Mouse (Mus musculus): Measurements from ENCODE around the gene Dbi.

Gene Dbi

DNA sequence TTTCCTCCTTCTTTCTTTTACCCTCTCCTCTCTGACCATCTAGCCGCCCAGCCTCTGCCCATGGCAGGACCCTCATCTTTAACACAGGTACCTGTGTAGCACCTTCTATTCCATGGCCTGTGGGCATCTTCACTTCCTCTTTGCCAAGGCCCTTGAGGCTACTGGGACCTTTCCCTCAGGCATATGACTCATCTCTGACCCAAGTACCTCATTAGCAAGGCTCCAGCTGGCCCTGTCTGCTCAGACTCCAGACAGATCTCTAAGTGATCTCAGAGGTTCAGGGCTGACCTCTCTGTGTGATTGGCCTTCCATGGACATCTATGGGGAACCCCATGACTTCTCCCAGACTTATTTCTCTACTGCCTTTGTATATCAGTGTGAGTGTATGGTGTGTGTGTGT is 40.2 kb downstream of the Dbi start:
- no peak for DNase-seq

DNA sequence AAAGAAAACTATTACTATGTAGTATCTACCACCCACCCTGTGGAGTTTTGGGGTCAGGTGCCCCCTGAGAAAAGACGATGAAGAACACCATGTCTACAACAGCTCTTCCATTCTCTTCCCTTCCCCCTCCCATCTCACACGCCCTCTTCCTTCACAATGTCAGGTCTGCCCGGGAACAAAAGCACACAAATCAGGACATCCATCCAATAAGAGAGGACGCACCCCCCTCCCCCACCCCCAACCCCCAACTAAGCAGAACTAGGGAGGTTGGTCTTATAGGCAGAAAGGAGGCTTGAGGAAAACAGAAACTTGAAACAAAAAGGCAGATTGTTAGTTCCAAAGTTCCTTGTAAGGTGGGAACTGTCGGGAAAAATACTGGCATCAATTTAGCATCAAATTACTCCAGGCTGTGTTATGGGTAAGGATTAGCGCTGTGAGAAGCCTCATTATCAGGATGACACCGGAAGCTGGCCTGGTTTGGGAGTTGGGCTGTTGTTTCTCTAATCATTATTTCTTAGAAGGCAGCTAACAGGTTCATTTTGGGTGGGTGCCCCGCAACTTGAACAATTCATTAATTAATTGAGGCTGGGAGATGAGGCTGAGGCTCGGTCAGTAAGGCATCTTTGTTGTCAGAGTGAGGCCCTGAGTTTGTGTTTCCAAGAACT is 43.0 kb downstream of the Dbi start:
- DNase-seq: no peak

DNA sequence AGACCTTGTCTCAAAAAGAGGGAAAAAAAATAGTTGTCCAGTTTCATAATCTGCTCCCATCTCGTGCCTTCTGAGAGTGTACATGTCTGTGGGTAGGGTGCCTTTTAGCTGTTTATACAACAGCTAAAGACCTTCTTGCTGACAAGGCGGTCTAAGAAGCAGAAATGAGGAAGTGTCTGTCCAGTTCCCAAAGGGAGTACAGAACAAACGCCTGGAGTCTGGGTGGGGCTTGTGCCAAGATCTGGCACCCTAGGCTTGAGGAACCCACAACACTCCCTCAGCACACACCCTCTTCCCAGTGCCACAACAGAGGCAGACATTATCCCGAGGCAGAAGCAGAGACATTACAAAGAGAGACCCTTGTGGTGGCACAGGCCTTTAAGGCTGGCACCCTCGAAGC is 45.4 kb downstream of the Dbi start:
- no peak for DNase-seq

DNA sequence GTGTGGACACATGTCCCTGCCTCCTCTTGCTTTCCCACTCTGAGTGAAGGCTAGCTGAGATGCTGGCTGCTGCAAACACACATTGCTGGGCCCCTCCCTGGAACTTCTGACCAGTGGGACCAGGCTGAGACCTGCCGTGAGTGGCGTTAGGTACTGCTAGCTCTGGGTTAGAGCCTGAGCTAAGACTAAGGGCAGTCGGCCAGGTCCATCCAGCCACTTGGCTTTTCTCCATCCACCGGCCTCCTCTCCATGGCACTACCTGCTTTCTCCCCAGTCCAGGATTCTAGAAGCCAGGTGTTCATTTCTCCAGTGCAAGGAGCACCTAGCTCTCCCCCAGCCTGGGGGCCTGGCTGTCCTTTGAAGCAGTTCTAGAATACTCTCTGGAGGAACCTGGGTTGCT is 45.9 kb downstream of the Dbi start:
- DNase-seq: peak; percentile 19

DNA sequence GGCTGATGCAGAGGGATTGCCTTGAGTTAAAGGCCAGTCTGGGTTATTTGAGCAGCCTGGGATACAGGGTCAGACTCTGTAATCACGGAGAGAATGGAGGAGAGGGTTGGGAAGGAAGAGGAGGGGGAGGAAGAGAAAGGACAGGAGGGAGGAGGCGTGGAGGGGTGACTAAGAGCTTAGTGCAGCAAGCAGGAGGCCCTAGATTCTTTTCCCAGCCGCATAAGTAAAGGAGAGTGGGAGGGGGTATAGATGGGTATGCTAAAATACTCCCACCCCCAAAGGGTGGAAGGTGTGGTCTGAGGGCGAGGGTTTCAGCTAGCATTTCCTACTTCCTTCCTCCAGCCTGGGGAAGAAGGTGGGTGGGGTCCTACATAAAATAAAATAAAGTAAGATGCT is 46.6 kb downstream of the Dbi start:
- DNase-seq: no peak

DNA sequence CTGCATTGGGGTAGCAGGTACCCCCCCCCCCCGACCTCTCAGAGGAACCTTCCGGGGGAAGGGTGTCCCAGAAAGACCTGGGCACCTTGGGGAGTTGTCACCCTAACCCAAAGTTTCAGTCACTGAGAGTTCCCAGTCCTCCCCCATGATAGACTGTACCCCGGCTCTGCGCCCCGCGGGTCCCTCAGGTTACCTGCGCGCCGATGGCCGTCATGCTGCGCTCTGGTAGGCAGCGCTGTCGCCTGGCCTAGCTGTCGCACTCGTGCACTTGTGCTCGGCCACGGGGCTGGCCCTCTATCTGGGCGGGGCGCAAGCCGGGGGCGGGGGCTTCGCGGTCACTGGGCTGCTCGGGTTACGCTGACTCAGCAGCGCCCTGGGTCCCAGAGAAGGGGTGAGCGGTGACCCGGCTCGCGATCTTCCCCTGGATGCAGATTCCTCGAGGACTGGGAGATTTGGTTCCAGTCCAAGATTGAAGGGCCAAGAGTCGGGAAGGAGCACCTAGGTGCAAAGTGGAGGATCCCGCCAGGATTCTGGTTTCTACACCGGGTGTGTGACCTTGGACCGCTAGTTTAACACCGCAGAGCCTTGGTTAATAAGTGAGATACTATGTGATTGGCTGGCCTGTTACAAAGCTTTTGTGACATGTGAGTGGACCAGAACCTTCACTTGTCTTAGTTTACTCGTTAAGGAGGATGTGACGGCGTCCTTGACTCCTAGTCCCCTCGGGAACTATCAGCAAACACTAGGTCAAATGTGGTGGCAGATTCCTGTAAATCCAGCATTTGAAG is 47.2 kb downstream of the Dbi start, which contains the start of gene Tmem37:
Gene Tmem37, minus strand, starts transcription at position 556 of the 788 bp plus-strand sequence.
- DNase-seq: peak; percentile 22

DNA sequence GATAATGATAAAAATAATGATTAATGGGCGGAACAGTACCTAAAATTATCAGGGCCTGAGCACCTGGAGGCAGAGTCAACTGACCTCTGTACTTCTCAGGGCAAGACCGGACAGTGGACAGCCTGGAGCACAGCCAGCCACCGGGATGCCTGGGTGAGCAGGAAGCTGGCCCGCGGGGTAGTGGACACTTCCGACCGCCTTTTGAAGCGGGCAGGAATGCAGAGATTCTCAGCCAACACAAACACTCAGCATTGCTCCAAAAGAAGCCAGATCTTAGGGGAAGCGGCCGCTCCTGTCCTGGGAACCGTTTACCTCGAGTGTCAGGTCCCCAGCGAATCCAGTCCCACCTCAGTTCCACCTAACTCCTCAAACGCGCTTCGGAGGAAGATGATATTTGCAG is 48.0 kb downstream of the Dbi start:
- DNase-seq: peak; percentile 26

DNA sequence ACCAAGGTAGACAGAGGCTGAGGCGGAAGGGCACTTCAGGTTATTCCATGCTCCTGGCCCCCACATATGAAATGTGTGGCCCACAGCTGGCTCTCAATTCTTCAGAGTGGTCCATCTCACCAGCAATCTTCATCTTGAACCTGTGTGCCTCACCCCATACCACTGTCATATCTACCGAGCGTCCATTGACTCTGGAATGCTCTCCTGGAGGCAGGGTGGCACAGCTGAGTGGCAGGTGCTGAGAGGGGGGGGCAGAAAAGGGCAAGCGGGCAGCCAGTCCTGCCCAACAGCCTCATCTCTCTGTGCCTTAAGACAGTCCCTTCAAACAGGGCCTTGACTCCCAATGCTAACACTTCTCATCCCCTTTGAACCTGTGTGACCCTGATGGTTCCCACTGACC is 49.7 kb downstream of the Dbi start:
- no peak for DNase-seq

DNA sequence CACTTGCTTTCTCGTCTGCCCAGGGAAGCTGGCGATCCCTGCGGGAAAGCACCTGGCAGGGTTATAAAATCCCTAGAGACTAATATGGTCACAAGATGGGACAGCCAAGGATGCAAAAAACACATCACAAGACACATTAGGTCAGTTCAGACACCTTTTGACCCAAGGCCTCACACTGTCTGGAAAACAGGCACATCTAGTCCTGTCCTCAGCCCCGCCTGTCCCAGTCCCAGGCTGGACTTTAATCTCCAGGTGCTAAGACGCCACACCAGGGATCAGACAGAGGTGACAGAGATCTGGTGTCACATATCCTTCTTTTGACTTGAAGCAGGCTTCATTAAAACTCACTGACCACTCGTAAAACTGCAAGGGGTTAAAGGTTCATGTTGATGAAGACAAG is 50.7 kb downstream of the Dbi start:
- no peak for DNase-seq

DNA sequence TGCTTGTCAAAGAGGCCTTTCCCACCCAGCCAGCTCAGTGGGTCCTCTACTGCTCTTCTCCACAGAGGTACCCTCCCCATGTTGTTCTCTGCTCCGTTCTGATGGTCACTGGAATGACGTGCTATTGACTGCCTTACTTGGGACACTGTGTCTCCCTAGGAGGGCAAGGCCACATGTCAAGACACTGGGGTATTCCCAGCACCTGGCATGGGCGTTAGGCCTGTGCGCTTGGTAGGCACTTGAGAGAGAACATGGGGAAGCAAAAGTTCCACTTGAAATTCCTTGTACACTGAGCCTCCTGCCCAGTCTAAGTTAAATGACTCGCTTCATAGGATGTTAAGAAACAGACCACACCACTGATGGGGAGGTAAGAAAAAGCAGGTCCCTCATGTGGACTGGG is 51.8 kb downstream of the Dbi start:
- no peak for DNase-seq

DNA sequence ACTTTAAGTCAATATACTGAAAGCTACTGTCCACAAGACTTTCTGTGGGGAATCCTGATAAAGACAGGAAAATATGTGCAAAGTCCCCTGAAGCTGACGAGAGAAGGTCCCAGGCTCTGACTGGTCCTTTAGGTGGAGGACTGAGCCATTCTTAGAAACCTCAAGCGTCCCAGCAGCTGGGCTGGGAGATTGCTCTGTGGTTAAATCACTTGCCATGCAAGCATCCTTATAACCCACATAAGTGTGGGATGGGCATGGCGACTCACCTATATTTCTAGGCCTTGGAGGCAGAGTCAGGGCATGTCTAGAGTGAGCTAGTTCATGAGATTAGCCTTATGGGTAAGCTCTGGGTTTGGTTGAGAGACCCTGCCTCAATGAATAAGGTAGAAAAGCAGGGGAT is 54.3 kb downstream of the Dbi start:
- DNase-seq: no peak

DNA sequence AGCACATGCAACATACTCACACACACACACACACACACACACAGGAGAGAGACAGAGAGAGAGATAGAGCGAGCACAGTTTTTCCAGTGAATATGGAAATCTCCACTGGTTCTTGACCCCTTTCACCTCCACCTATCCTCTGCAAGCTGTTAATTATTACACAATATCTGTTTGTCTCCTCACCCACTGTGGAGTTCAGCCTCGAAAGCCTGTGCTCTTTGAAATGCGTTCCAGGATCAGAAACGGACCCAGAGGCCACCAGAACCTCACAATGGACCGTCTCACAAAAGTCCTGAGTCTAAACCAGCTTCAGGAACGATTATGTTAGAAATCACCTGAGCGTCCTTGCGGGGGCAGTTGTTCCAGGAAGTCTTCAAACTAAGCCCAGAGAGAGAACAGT is 54.7 kb downstream of the Dbi start:
- no peak for DNase-seq

DNA sequence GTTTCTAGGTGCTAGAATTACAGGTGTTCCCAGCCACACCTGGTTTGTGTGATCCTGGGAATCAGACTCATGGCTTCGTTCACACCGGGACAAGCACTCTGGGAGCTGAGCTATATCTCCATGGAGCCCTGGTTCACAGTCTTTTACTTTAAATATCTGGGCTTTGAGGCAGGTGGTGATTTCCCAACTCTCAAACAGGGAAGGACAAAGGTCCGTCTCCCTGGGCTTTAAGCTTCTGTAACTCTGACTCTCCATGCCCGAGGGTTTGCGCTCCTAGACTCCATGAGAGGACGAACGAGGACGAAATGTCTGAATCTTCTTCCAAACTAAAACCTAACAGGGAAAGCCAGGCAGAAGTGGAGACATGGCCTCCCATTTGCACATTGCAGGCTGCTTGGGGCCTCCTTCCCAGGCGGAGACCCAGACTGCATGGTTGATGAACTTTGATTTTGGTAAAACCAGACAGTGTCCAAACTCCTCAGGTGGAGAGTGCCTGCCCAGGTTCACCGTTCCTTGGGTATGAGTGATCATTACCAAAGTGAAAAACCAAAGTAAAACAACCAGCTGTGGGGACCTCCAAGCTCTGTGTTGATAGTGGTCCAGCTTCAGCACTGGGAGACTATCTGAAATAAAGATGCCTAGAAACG is 56.7 kb downstream of the Dbi start:
- no peak for DNase-seq

Measured in cerebellum, adult 8-10 months (tissue).